Mouse (Mus musculus) testis, adult 2 months (tissue): Measurements from ENCODE around the gene Zfp408.
A peak's percentile ranks its signal among the peaks of the same experiment; 100 is the strongest.

ENCODE experiments used
- CTCF ChIP-seq: fragments of 200-500 bp; IDR thresholded peaks from 2 replicates; pipeline ENCODE4 v1.5.1; 2012; ENCODE audit warnings: low read depth, mild to moderate bottlenecking, inconsistent platforms, low read length, moderate library complexity; ENCODE audit not compliant: control insufficient read depth, insufficient read depth, insufficient replicate concordance
- POLR2A ChIP-seq: fragments of 200-500 bp; IDR thresholded peaks from 2 replicates; pipeline ENCODE4 v1.6.1; 2012; ENCODE audit warnings: low read depth, mild to moderate bottlenecking, inconsistent platforms, low read length, moderate library complexity; ENCODE audit not compliant: control insufficient read depth

DNA sequence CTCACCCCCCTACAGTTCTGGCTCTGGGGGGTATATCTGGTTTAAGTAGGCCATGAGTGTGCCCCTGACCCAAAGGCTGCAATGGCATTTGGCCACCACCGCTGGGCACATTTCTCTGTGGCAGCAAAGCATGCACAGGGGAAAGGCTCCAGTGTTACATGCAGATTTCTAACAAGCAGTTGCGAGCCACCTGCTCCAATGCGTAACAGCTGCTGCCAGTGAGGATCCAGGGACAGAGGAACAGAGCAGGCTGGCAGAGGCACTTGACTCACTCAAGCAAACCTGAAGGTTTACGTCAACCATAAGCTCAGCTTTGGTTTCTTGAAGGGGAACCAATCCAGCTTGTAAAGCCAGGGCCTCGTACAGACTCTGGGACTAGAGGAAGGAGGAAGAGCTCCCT is 25.3 kb upstream of the Zfp408 start:
- TF ChIP-seq POLR2A = no peak
- peak; percentile 9; the same call in 1 of the 2 replicates for TF ChIP-seq CTCF
